Mouse (Mus musculus) neural tube, embryonic 14.5 days (tissue): ENCODE data around the gene Alpk1. TPM values are rescaled to one million over a fixed set of nuclear protein-coding genes. Genes with fewer than 3 reads are reported as not detected.

Source experiments
- ATAC-seq: fragments of 200-750 bp; cut with Nextera tagmentation; 2 replicates; pipeline ENCODE4 v1.8.0; 2017; ENCODE audit warnings: low read depth, mild to moderate bottlenecking, moderate TSS enrichment, moderate library complexity
- H3K27ac ChIP-seq: fragments of 300-500 bp; sonication (generic); 2 replicates; pipeline ENCODE4 v1.5.1; 2014; ENCODE audit warnings: low read depth, mild to moderate bottlenecking, control low read depth, low read length, moderate library complexity, mixed read lengths
- H3K27me3 ChIP-seq: fragments of 300-500 bp; sonication (generic); 2 replicates; pipeline ENCODE4 v1.6.1; 2014; ENCODE audit warnings: low read length; ENCODE audit not compliant: control insufficient read depth, insufficient read depth
- H3K36me3 ChIP-seq: fragments of 300-500 bp; sonication (generic); 2 replicates; pipeline ENCODE4 v1.6.1; 2014; ENCODE audit warnings: low read length, mixed read lengths; ENCODE audit not compliant: control insufficient read depth, insufficient read depth
- H3K4me1 ChIP-seq: fragments of 300-500 bp; sonication (generic); 2 replicates; pipeline ENCODE4 v1.6.1; 2014; ENCODE audit warnings: low read length; ENCODE audit not compliant: control insufficient read depth, insufficient read depth
- H3K4me2 ChIP-seq: fragments of 300-500 bp; sonication (generic); 2 replicates; pipeline ENCODE4 v1.6.1; 2014; ENCODE audit warnings: mild to moderate bottlenecking, low read depth, low read length, control low read depth
- H3K4me3 ChIP-seq: fragments of 300-500 bp; sonication (generic); 2 replicates; pipeline ENCODE4 v1.5.1; 2014; ENCODE audit warnings: low read depth, low read length, control low read depth, mixed read lengths
- H3K9ac ChIP-seq: fragments of 300-500 bp; sonication (generic); replicated peaks from 2 replicates; pipeline ENCODE4 v1.6.1; 2014; ENCODE audit warnings: low read depth, mild to moderate bottlenecking, control low read depth, low read length, mixed read lengths
- H3K9me3 ChIP-seq: fragments of 300-500 bp; sonication (generic); 2 replicates; pipeline ENCODE4 v1.6.1; 2016; ENCODE audit warnings: low read length; ENCODE audit not compliant: control insufficient read depth
- WGBS: fragments of 180-500 bp; shearing (Covaris S2); extraction: QIAGEN DNeasy Blood & Tissue Kit; methylation state at CpG from one replicate; pipeline ENCODE4 v1.1.7; 2014; 5-methylcytosine and 5-hydroxymethylcytosine counted together
- polyA plus RNA-seq: library from polyadenylated mRNA; unstranded; fragments of >200 nt; fragmentation: Nextera tagmentation; extraction: Ambion mirVana; gene quantifications from 2 replicates; pipeline ENCODE4 v1.2.1, GENCODE M21; 2014

Alpk1 gene
- polyA plus RNA-seq, 1 experiment from 2014 or later: 0.31 TPM

DNA sequence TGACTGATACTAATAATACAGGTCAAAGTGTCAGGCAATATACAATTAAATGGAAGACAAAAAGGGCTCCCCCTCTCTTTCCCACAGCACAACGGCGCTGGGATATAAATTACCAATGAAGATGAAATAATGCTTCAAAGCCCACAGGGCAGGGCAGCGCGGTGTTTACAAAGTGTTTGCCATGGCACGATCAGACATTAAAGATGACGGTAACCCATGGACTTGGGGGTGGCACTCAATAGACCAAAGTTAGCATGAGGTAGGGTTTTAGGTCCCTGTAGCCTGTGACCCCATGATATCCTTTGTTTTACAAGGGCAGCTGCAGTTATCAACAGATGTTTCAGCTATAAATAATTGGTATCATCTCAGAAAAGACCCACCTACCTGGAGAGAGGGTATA, 60.3 kb downstream of the Alpk1 start:
- 17% methylated on average over 6 of the region's 6 CpGs for WGBS
- ATAC-seq: no peak

DNA sequence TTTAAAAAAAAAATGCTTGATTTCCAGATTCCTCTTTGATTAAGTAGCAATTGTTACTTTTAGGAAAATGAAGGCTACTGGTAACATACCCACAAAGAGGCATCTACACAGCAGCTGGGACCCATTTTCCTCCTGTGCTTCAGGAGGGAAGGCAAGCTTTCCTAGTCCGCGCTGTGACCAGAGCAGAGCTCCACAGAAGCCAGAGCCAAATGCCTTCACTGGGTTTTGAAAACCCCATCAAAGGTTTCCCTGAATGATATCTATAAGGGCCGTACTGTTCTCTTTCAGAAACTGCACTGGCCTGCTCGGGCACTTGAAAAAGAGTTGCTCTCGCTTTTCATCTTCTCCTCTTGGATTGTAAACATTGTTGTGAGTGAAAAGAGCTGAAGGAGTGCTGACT, 60.7 kb downstream of the Alpk1 start:
- H3K9me3 ChIP-seq: no peaks in the 10 kb centered on the region
- H3K4me1 ChIP-seq: 0 out of 2 replicates have a peak, but pooled peaks cover 5% of the 10 kb centered on the region
- H3K27me3 ChIP-seq: no peaks in the 10 kb centered on the region
- H3K36me3 ChIP-seq: no peaks in the 10 kb centered on the region
- ATAC-seq: no peak
- no peak overlapping the region for H3K9ac ChIP-seq
- no peak overlapping the region for H3K27ac ChIP-seq
- no peak overlapping the region for H3K4me3 ChIP-seq
- no peak overlapping the region for H3K4me2 ChIP-seq
- WGBS: 20% methylated on average over 5 of the region's 5 CpGs

More for the DNA sequence above, 60.3 kb downstream of the Alpk1 start:
- Histone ChIP-seq H3K4me3 (no peak overlapping the region), H3K4me2 (no peak overlapping the region), H3K9ac (no peak overlapping the region), H3K27ac (no peak overlapping the region), H3K27me3 (no peaks in the 10 kb centered on the region), H3K36me3 (no peaks in the 10 kb centered on the region), H3K4me1 (0 out of 2 replicates have a peak, but pooled peaks cover 5% of the 10 kb centered on the region), H3K9me3 (no peaks in the 10 kb centered on the region)

DNA sequence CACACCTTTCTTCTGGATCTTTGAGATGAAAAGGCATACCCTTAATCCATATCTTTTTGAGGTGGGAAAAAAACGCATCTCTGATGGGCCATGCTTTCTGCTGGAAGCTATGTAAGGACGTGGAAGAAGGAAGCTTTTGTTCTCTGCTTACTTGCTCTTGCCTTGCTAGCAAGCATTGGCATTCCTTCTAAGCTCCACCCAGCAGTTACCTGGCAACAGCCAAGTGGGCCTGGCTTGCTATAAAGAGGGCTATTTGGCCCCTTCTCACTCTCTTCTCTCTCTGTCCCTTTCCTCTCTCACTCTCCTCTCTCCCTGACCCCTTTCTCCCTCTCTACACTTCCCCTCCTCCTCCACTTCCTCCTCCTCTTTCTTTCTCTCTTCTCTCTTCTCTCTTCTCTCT, 63.6 kb downstream of the Alpk1 start:
- Histone ChIP-seq H3K4me1 (0 out of 2 replicates have a peak, but pooled peaks cover 5% of the 10 kb centered on the region), H3K27me3 (no peaks in the 10 kb centered on the region), H3K4me3 (no peak overlapping the region), H3K36me3 (no peaks in the 10 kb centered on the region), H3K9me3 (no peaks in the 10 kb centered on the region), H3K9ac (no peak overlapping the region), H3K4me2 (no peak overlapping the region), H3K27ac (no peak overlapping the region)
- no peak; the same call in 1 of the 2 replicates for ATAC-seq
- WGBS: 18% methylated on average over 2 of the region's 2 CpGs

DNA sequence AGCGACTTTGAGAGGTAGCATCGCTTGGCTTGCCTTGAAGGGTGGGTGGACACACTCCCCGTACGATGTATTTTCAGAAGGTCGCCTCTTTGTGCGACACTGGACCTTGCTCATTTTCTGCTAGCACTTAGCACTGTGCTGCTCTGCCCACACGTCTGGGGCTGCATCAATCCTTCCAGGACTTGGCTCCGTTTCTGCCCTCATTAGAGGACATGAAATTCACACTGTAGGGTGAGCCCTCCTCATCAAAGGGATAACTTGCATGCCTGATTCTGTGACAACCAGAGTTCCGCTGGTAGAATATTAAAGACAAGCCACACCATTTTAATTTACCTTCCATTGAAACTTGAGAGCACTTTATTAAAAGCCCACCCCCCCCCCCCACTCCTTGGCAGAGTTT, 67.2 kb downstream of the Alpk1 start:
- H3K27ac ChIP-seq: no peak overlapping the region
- H3K27me3 ChIP-seq: no peaks in the 10 kb centered on the region
- H3K4me1 ChIP-seq: no peaks in the 10 kb centered on the region
- 55% methylated on average over 9 of the region's 9 CpGs for WGBS
- no peak overlapping the region for H3K4me2 ChIP-seq
- H3K9me3 ChIP-seq: no peaks in the 10 kb centered on the region
- no peak overlapping the region for H3K9ac ChIP-seq
- ATAC-seq: peak; percentile 74
- H3K4me3 ChIP-seq: no peak overlapping the region
- H3K36me3 ChIP-seq: no peaks in the 10 kb centered on the region

DNA sequence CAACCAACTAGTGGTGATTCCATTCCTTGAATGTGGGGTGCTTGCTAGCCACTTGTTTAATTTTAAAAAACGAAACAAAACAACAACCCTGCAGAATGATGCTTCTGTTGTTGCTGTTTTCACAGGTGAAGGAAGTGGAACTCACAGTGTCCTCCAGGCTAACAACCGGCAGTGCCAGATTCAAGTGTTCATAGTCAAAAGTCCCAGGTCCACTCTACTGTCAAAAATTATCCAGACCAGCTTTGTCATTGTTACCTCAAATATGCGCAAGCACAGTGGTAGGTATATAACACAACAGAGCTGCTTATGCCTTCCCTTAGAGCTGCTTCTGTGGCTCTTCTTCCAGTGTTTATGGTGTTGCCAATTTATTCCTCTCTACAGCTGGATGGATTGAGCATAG, 68.8 kb downstream of the Alpk1 start:
- no peak for ATAC-seq
- H3K4me3 ChIP-seq: no peak overlapping the region
- no peak overlapping the region for H3K9ac ChIP-seq
- 94% methylated on average over 3 of the region's 3 CpGs for WGBS
- H3K4me1 ChIP-seq: no peaks in the 10 kb centered on the region
- H3K4me2 ChIP-seq: no peak overlapping the region
- no peaks in the 10 kb centered on the region for H3K36me3 ChIP-seq
- no peaks in the 10 kb centered on the region for H3K9me3 ChIP-seq
- H3K27ac ChIP-seq: no peak overlapping the region
- no peaks in the 10 kb centered on the region for H3K27me3 ChIP-seq

DNA sequence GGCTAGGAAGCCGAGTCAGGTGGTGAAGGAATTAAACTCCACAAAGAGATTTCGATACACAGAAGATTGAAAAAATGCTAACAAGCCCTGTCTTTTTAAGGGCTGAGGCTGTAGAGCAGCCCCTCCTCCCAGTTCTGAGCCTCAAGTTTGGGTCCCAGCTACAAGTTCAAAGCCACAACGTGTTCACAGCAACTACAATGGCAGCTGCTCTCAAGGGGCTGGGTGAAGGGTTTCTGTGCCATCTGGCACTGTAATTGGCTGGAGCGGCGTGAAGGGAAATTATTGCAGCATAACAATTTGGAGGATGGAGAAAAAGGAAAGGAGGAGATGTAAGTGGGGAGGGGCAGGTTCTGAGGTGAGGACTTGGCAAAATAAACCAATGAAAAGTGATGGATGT, 73.2 kb downstream of the Alpk1 start:
- Histone ChIP-seq H3K27me3 (no peaks in the 10 kb centered on the region), H3K9me3 (no peaks in the 10 kb centered on the region), H3K9ac (no peak overlapping the region), H3K36me3 (no peaks in the 10 kb centered on the region), H3K4me2 (no peak overlapping the region), H3K4me1 (0 out of 2 replicates have a peak, but pooled peaks cover 6% of the 10 kb centered on the region), H3K4me3 (no peak overlapping the region), H3K27ac (peak overlapping the region; percentile 3; the same call in 1 of the 2 replicates)
- WGBS: 25% methylated on average over 5 of the region's 5 CpGs
- no peak for ATAC-seq

DNA sequence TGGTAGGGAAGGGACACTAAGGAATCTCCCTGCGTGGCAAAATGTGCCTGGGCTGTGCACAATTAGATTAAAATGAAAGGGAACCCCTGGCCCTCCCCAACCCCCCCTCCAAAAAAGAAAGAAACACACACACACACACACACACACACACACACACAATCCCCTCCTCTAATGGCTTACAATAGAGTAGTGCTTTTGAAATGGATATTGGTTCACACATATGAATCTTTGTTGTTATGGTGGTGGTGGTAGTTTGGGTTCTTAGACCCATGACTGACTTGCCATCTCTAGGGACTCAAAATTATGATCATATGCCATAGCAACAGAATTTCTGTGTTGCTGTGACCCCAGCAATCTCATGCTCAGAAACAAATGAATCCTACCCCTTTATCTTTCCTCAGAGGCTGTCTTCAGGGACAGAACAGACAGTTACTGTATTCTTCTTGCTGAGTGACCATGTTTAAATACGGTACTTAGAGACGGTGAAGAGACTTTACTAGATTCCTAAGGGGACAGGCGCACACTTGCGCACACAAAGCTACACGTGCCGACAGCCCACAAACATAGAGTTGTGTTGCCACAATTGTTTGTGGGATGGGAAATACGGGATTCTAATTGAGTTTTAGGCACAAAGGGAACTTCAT, 73.8 kb downstream of the Alpk1 start:
- no peaks in the 10 kb centered on the region for H3K9me3 ChIP-seq
- no peak overlapping the region for H3K9ac ChIP-seq
- H3K36me3 ChIP-seq: no peaks in the 10 kb centered on the region
- H3K27ac ChIP-seq: peak overlapping the region; percentile 3; the same call in 1 of the 2 replicates
- 0 out of 2 replicates have a peak, but pooled peaks cover 6% of the 10 kb centered on the region for H3K4me1 ChIP-seq
- peak overlapping the region; percentile 40 for H3K4me2 ChIP-seq
- H3K27me3 ChIP-seq: no peaks in the 10 kb centered on the region
- WGBS: 38% methylated on average over 8 of the region's 8 CpGs
- ATAC-seq: peak; percentile 25; the same call in 1 of the 2 replicates
- H3K4me3 ChIP-seq: no peak overlapping the region

DNA sequence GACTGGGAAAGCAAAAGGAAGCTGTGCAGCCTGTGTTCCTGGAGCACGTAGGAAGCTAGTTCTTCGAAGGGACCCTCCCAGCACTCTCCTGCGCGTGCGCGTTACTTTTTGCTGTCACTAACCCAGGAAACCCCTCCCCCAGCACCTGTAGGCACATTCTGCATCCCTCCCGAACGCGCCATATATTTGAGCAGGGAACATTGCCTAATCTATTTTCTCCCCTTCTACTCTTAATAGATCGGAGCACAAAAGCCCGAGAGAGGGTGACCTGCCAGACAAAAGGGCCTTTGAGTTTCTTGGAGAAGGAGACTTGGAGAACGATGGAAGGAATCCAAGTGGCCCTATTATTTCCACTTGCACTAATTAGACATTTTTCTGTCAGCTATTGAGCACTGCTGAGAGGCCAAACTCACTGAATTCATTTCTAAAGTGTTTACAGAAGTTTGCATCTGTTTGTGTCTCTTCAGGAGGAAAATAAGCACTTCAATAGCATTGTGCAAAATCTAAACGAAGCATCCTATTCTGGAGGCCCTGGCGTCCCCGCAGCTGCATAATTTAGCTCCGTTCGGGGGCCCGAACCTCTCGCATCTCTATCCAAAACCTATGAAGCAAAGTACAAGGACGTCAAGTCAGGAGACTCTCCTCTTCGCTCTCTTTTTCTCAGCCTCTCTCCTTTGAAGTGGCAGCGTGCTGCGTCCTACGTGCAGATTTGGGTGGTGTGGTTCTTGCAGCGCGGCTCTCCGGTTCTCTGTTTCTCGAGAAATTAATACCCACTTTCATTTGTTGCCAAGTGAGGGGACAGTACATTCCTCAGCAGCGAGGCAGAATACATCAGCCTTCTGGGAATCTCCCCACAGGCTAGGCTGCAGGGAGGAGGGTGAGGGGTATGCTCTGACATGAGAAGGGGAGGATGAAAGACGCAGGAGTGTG, 74.5 kb downstream of the Alpk1 start:
- 2% methylated on average over 30 of the region's 30 CpGs for WGBS
- peak overlapping the region; percentile 3; the same call in 1 of the 2 replicates for H3K27ac ChIP-seq
- no peaks in the 10 kb centered on the region for H3K36me3 ChIP-seq
- ATAC-seq: peak; percentile 91
- H3K4me1 ChIP-seq: 0 out of 2 replicates have a peak, but pooled peaks cover 6% of the 10 kb centered on the region
- H3K4me2 ChIP-seq: peak overlapping the region; percentile 40
- H3K27me3 ChIP-seq: no peaks in the 10 kb centered on the region
- no peak overlapping the region for H3K9ac ChIP-seq
- H3K9me3 ChIP-seq: no peaks in the 10 kb centered on the region
- peak overlapping the region; percentile 15 for H3K4me3 ChIP-seq

DNA sequence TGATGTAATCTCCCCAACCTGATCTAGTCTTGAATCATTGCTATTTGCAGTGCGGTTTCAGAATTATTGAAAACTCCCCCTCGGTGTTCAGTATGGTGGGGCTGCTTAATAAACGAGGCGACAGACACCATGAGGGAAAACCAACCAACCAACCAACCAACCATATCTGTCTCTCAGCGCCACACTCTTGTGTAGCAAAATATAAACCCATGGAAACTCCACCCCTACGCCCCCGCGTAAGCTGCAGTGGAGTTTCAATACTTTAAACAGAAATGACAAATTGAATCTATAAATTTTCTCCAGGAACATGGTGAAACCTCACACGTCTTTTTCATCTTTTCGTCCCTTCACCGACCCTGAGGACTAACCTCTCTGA, 75.2 kb downstream of the Alpk1 start:
- Histone ChIP-seq H3K9me3 (no peaks in the 10 kb centered on the region), H3K36me3 (no peaks in the 10 kb centered on the region), H3K27me3 (no peaks in the 10 kb centered on the region), H3K4me1 (0 out of 2 replicates have a peak, but pooled peaks cover 6% of the 10 kb centered on the region), H3K4me2 (peak overlapping the region; percentile 40), H3K4me3 (peak overlapping the region; percentile 15), H3K9ac (no peak overlapping the region), H3K27ac (no peak overlapping the region)
- ATAC-seq: no peak
- 59% methylated on average over 11 of the region's 11 CpGs for WGBS
